Mouse (Mus musculus) forebrain, embryonic 13.5 days (tissue): ENCODE measurements at regions not wholly inside any gene's neighbourhood (a gene's known extent, or its start where the extent isn't known, plus 50 kb on each side); places are given as distances from the start of the nearest gene placed in this dataset.

Experiments
- ATAC-seq: fragments of 200-750 bp; cut with Nextera tagmentation; 2 replicates; pipeline ENCODE4 v1.8.0; 2017
- H3K27ac ChIP-seq: fragments of 300-500 bp; sonication (generic); 2 replicates; pipeline ENCODE4 v1.5.1; 2015; ENCODE audit warnings: inconsistent platforms, mild to moderate bottlenecking, moderate library complexity
- H3K27me3 ChIP-seq: fragments of 300-500 bp; sonication (generic); 2 replicates; pipeline ENCODE4 v1.6.1; 2015; ENCODE audit warnings: mild to moderate bottlenecking, inconsistent platforms
- H3K36me3 ChIP-seq: fragments of 300-500 bp; sonication (generic); 2 replicates; pipeline ENCODE4 v1.6.1; 2015; ENCODE audit warnings: mild to moderate bottlenecking, inconsistent platforms; ENCODE audit not compliant: poor library complexity, severe bottlenecking
- H3K4me1 ChIP-seq: fragments of 300-500 bp; sonication (generic); 2 replicates; pipeline ENCODE4 v1.6.1; 2015; ENCODE audit warnings: inconsistent platforms
- H3K4me2 ChIP-seq: fragments of 300-500 bp; sonication (generic); 2 replicates; pipeline ENCODE4 v1.6.1; 2015; ENCODE audit warnings: inconsistent platforms, mild to moderate bottlenecking, moderate library complexity
- H3K4me3 ChIP-seq: fragments of 300-500 bp; sonication (generic); 2 replicates; pipeline ENCODE4 v1.5.1; 2015; ENCODE audit warnings: mild to moderate bottlenecking, inconsistent platforms
- H3K9ac ChIP-seq: fragments of 300-500 bp; sonication (generic); 2 replicates; pipeline ENCODE4 v1.6.1; 2015; ENCODE audit warnings: mild to moderate bottlenecking, inconsistent platforms
- H3K9me3 ChIP-seq: fragments of 300-500 bp; sonication (generic); replicated peaks from 2 replicates; pipeline ENCODE4 v1.6.1; 2016; ENCODE audit warnings: inconsistent platforms
- WGBS: fragments of 180-500 bp; shearing (Covaris S2); methylation state at CpG from one replicate; pipeline ENCODE4 v1.1.7; 2015; 5-methylcytosine and 5-hydroxymethylcytosine counted together

DNA sequence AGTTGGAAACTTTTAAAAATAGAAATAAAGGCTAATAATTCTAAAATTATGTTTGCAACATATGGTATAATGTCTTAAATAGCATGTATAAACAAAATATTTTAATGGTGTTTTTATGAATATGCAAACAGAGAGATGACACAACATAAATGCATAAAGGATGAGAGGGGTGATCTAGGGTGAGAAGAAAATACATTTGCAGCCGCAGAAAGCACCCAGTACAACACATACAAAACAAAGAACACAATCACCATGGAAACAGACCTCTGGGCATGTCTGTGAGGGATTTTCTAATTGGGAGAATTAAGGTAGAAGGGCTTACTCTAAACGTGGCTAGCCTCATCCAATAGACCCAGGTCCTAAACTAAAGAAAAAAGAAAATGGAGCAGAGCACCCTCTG, 190.2 kb upstream of the Gm10295 start:
- H3K4me1 ChIP-seq: peaks cover 2% of the 10 kb centered on the region; the same call in 1 of the 2 replicates
- H3K4me3 ChIP-seq: no peak overlapping the region
- no peak overlapping the region for H3K27ac ChIP-seq
- H3K4me2 ChIP-seq: no peak overlapping the region
- H3K27me3 ChIP-seq: no peaks in the 10 kb centered on the region
- H3K9ac ChIP-seq: no peak overlapping the region
- peak; percentile 43; the same call in 1 of the 2 replicates for ATAC-seq
- H3K36me3 ChIP-seq: no peaks in the 10 kb centered on the region
- H3K9me3 ChIP-seq: no peaks in the 10 kb centered on the region
- WGBS: 19% methylated on average over 2 of the region's 2 CpGs

DNA sequence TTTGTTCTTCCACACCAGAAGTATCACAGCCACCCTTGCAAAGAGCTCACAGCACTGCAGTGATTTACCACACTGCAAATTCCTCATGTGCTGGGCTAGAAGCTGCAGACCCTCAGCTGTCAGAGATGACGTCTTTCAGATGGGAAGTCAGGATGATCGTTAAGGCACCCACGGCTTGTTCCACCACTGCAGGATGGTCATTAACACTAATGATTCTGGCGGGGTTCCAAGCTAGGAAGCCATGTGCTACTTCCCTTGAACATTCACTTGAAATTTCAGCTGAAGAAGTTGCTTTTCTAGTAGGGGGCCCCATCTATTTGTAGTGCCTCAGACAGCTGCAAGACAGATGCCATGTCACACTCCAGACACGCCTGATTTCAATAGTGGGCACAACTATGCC, 181.8 kb upstream of the Gm10295 start:
- Histone ChIP-seq H3K9me3 (no peaks in the 10 kb centered on the region), H3K9ac (no peak overlapping the region), H3K4me2 (no peak overlapping the region), H3K27ac (no peak overlapping the region; the same call in 1 of the 2 replicates), H3K36me3 (no peaks in the 10 kb centered on the region), H3K4me1 (peaks cover 6% of the 10 kb centered on the region; the same call in 1 of the 2 replicates), H3K4me3 (no peak overlapping the region), H3K27me3 (no peaks in the 10 kb centered on the region)
- WGBS: 20% methylated on average over 5 of the region's 5 CpGs
- ATAC-seq: peak; percentile 70; the same call in 1 of the 2 replicates

DNA sequence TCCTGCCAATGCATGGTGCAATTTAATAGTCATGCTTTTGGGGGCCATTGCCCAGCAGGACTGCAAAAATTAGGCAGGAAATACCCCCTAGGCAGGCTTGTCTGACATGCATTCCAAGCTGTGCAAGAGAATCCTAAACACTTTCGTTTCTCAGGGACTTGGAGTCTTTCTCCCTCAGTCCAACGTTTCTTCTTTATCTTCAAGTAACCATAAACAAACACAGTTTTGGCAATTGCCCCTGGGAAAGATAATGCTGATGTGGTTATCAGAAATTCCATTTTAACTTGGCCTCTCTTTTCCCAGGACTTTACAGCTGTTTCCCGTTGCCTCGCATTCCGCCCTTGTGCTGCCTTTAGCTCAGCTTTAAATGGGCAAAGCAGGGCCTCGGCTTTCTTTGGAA, 180.2 kb upstream of the Gm10295 start:
- ATAC-seq: no peak
- 76% methylated on average over 6 of the region's 6 CpGs for WGBS

DNA sequence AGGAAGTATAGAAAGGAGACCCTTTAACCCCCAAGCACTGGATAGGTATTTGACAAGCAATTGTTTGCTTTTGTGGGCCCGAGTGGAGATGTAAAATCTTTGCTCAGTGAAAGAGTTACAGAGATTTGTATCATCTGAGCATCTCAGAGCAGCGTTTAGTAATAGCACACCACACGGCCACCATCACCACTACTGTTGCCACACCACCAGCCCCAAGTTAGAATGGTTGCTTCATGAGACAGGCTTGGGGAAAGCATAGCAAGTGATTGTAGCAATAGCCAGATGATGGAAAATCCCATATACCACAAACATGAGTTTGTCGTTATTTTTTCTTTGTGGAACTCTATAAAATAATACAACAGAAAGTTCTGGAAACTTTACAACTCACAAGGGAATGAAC, 179.6 kb upstream of the Gm10295 start:
- no peak for ATAC-seq
- no peak overlapping the region for H3K4me2 ChIP-seq
- no peaks in the 10 kb centered on the region for H3K36me3 ChIP-seq
- H3K9ac ChIP-seq: no peak overlapping the region
- H3K27ac ChIP-seq: no peak overlapping the region
- H3K27me3 ChIP-seq: no peaks in the 10 kb centered on the region
- no peaks in the 10 kb centered on the region for H3K9me3 ChIP-seq
- H3K4me3 ChIP-seq: no peak overlapping the region
- 92% methylated on average over 4 of the region's 4 CpGs for WGBS
- H3K4me1 ChIP-seq: peaks cover 6% of the 10 kb centered on the region; the same call in 1 of the 2 replicates

More for the DNA sequence above, 180.2 kb upstream of the Gm10295 start:
- no peak overlapping the region for H3K4me2 ChIP-seq
- H3K9ac ChIP-seq: no peak overlapping the region
- no peak overlapping the region for H3K27ac ChIP-seq
- H3K4me1 ChIP-seq: peaks cover 6% of the 10 kb centered on the region; the same call in 1 of the 2 replicates
- no peaks in the 10 kb centered on the region for H3K9me3 ChIP-seq
- H3K27me3 ChIP-seq: no peaks in the 10 kb centered on the region
- no peaks in the 10 kb centered on the region for H3K36me3 ChIP-seq
- H3K4me3 ChIP-seq: no peak overlapping the region

DNA sequence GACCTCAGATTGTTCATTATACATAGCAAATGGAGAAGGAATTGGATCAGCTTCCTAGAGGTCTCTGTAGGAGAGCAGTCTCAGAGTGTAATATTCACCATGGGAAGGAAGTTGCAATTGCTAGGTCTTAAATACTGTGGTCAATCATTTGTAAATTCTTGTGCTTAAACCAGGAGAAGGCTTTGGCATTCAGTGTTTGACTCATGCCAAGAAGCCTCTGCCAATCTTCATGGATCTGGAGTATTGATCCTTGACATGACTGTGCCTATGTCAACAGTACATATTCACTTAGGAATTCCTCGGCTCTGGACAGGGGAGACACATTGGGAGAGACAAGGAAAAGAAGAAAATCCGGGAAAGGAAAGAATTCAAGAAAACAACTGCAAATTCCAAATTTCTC, 174.9 kb upstream of the Gm10295 start:
- Histone ChIP-seq H3K4me1 (no peaks in the 10 kb centered on the region), H3K27ac (no peak overlapping the region), H3K4me3 (no peak overlapping the region), H3K4me2 (no peak overlapping the region), H3K27me3 (no peaks in the 10 kb centered on the region), H3K9ac (no peak overlapping the region), H3K9me3 (no peaks in the 10 kb centered on the region), H3K36me3 (no peaks in the 10 kb centered on the region)
- WGBS: 82% methylated on average over 2 of the region's 2 CpGs
- ATAC-seq: no peak

DNA sequence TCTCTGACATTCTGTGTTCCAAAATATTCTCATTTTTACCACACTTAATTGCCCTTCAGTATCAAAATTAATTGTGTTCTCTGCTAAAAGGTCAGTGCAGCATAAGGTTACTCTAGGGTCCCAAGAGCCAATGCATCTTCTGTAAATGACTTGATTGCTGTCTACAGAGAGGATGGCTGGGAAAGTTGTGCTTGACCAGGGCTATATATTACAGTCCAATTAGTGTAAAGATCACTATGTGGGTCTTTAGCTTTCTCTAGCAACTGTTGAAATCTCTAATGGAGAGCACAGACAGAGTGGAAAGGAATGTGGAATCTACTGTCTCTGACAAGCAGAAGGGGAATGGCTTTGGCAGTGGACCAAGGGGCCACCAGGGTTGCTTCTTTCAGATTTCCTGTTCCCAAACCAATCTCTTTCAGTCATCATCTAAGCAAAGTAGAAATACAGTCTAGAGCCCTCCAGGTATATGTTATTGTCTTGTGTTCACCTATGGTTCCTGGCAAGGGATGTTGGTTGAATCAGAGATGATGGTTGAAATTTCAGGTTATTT, 173.4 kb upstream of the Gm10295 start:
- Histone ChIP-seq H3K36me3 (no peaks in the 10 kb centered on the region), H3K4me3 (no peak overlapping the region), H3K9ac (no peak overlapping the region), H3K27me3 (no peaks in the 10 kb centered on the region), H3K4me2 (no peak overlapping the region), H3K27ac (no peak overlapping the region), H3K9me3 (no peaks in the 10 kb centered on the region), H3K4me1 (no peaks in the 10 kb centered on the region)
- no peak for ATAC-seq

DNA sequence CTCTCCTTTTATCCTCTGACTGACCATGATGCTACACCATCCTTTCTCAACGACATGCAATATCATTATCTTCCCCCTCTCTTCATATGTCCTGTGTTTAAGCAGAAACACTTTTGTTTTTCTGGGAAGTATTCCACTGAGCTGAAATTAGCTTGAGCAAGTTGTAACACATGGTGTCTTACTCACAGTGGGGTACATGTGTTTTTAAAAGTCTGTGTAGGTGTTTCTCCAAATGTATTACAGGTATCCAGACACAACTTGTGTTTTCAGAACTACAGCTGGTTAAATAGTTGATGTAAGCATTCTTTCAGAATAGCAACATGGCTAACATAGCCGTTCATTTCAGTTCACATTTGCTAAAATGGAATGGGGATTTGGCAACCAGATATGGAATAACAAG, 172.8 kb upstream of the Gm10295 start:
- H3K27me3 ChIP-seq: no peaks in the 10 kb centered on the region
- H3K4me1 ChIP-seq: no peaks in the 10 kb centered on the region
- no peak overlapping the region for H3K4me2 ChIP-seq
- 82% methylated on average over 2 of the region's 2 CpGs for WGBS
- no peaks in the 10 kb centered on the region for H3K9me3 ChIP-seq
- no peak for ATAC-seq
- no peak overlapping the region for H3K4me3 ChIP-seq
- no peak overlapping the region for H3K9ac ChIP-seq
- H3K27ac ChIP-seq: no peak overlapping the region
- H3K36me3 ChIP-seq: no peaks in the 10 kb centered on the region

DNA sequence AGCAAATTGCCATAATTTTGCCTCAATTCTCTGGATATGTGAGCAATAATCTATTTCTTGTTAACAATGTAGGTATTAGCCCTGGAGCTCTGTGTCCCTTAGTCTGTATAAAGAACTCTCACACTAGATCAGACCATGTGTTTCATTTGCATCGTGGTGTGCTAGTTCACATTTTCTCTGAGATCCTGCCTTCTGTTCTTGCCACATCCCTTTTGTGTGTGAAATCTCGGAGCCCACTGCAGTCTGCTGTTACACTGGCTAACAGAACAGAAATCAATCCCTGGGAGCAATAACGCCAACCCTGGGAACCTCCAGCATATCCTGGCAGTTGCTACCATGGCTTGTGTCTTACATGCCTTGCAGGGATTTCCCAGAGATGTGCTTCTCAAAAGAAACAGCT, 156.1 kb upstream of the Gm10295 start:
- H3K9me3 ChIP-seq: no peaks in the 10 kb centered on the region
- H3K4me2 ChIP-seq: no peak overlapping the region
- peak; percentile 38; the same call in 1 of the 2 replicates for ATAC-seq
- 77% methylated on average over 3 of the region's 3 CpGs for WGBS
- no peak overlapping the region for H3K27ac ChIP-seq
- no peaks in the 10 kb centered on the region for H3K4me1 ChIP-seq
- H3K9ac ChIP-seq: no peak overlapping the region
- H3K27me3 ChIP-seq: no peaks in the 10 kb centered on the region
- H3K36me3 ChIP-seq: no peaks in the 10 kb centered on the region
- H3K4me3 ChIP-seq: no peak overlapping the region

DNA sequence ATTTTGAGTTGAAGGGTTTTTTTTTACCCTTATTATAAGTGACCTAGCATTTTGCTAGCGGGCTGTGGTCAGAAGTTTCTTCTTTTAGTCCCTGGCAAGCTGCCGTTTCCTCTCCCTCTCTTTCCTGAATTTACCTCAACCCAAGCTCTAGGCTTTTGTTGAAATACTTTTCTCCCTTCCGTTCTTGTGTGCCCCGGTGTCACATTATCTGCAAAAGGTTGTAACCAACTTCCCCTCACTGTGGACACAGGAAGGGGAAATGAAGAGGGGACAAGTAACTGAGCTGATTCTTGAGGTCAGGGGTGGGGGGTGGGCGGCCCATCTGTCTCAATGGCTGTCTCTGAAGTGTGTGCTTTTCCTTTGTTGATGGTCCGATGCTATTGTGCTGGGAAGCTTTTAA, 149.4 kb upstream of the Gm10295 start:
- H3K9ac ChIP-seq: no peak overlapping the region
- 71% methylated on average over 6 of the region's 6 CpGs for WGBS
- no peak overlapping the region for H3K4me2 ChIP-seq
- no peaks in the 10 kb centered on the region for H3K9me3 ChIP-seq
- H3K36me3 ChIP-seq: no peaks in the 10 kb centered on the region
- no peak overlapping the region for H3K27ac ChIP-seq
- no peaks in the 10 kb centered on the region for H3K27me3 ChIP-seq
- no peak for ATAC-seq
- H3K4me1 ChIP-seq: no peaks in the 10 kb centered on the region
- H3K4me3 ChIP-seq: no peak overlapping the region

DNA sequence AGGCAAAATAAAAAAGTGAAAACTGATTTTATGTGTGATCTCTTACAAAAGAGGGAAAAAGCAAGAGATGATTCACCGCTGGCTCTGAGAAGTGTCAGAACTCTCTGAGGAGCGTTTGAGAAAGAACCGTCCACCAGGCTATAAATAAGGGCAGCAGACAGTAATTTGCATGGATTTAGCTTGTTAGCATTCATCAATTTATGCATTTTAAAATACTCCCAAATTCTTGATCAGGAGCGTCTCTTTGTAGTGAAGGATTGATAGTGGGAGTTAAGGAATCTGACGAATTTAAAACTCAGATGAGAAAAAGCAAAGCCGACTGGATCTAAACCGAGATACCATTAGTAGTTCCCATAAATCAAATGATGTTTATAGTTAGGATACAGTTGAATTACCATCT, 146.8 kb upstream of the Gm10295 start:
- Histone ChIP-seq H3K9me3 (no peaks in the 10 kb centered on the region), H3K36me3 (no peaks in the 10 kb centered on the region), H3K4me3 (no peak overlapping the region), H3K4me1 (no peaks in the 10 kb centered on the region), H3K4me2 (no peak overlapping the region), H3K27ac (no peak overlapping the region), H3K27me3 (no peaks in the 10 kb centered on the region), H3K9ac (no peak overlapping the region)
- WGBS: 88% methylated on average over 7 of the region's 7 CpGs
- ATAC-seq: no peak

DNA sequence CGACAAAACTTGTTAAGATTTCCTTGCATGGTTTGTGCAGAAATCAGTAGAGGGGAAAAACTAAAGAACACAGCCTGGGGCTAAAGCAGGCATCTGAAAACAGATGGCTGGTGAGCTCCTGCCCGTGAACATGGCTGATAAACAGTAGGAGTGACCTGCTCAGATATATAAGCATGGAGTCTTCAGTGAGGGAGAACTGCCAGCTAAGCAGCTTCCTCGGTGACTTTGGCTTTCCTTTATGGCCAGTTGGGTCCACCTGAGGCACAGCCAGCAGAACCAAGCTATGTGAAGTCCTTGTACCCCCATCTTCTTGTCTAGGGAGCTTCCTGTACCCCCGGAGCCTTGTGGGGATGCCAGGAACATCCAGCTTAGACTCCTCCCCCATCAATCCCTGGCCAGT, 139.8 kb upstream of the Gm10295 start:
- H3K9me3 ChIP-seq: no peaks in the 10 kb centered on the region
- no peak overlapping the region for H3K27ac ChIP-seq
- no peak overlapping the region for H3K4me2 ChIP-seq
- H3K9ac ChIP-seq: no peak overlapping the region
- H3K36me3 ChIP-seq: no peaks in the 10 kb centered on the region
- no peaks in the 10 kb centered on the region for H3K4me1 ChIP-seq
- no peak for ATAC-seq
- no peak overlapping the region for H3K4me3 ChIP-seq
- H3K27me3 ChIP-seq: no peaks in the 10 kb centered on the region
- 55% methylated on average over 4 of the region's 4 CpGs for WGBS

DNA sequence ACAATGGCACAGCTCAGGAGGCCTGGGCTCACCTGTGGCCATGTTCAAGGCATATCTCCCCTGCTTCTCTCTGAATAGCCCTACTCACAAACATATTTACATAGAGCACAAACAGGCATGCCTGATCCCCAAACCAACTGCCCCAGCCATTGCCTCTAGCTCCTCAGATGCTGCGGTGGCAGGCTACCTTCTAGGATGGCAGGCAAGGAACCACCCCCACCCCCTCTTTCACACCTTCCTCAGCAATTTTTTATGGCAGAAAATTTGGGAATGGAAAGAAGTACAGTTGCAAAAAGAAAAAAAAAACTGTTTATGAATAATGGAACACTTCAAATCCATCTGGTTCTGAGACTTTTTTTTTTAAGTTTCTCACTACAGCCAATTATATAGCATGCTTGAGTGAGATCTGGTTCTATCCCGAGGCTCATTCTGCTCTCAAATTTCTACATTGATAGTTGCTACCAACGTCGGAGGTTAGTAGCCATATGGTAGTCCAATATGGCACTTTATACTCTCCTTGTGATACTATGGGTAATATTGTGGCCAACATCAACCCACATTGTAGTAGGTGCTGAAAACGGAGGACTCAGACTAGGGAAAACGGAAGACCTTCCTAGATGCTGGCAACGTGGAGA, 136.8 kb upstream of the Gm10295 start:
- Histone ChIP-seq H3K36me3 (no peaks in the 10 kb centered on the region), H3K27ac (no peak overlapping the region), H3K4me1 (no peaks in the 10 kb centered on the region), H3K4me2 (no peak overlapping the region), H3K27me3 (no peaks in the 10 kb centered on the region), H3K4me3 (no peak overlapping the region), H3K9me3 (no peaks in the 10 kb centered on the region), H3K9ac (no peak overlapping the region)
- WGBS: 77% methylated on average over 7 of the region's 7 CpGs
- peak; percentile 79; the same call in 1 of the 2 replicates for ATAC-seq

DNA sequence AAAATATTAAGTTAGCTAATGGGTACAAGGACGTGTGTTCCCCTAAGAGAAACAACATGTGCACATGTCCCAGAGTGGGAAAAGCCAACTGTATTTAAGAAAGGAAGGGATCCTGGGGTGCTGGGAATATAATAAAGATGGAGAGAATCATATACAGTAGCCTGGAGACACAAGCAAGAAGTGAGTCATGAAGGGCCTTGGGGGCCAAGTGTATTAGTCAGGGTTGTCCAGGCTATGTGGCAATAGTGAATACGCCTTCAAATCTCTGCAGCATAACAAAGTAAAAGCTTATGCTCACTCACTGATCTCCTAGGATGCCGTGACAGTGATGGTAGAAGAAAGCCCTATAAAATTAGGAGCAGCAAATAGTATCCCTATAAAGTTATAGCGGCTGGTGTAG, 124.1 kb upstream of the Gm10295 start:
- ATAC-seq: no peak
- no peaks in the 10 kb centered on the region for H3K27me3 ChIP-seq
- H3K9me3 ChIP-seq: no peaks in the 10 kb centered on the region
- H3K4me1 ChIP-seq: no peaks in the 10 kb centered on the region
- no peaks in the 10 kb centered on the region for H3K36me3 ChIP-seq
- no peak overlapping the region for H3K27ac ChIP-seq
- WGBS: 84% methylated on average over 4 of the region's 4 CpGs
- no peak overlapping the region for H3K9ac ChIP-seq
- H3K4me2 ChIP-seq: no peak overlapping the region
- H3K4me3 ChIP-seq: no peak overlapping the region
